8 mouse cellular contexts compared by ENCODE assay signal in genomic region chr14:20347991-20348541, GRCm38 (mm10). TPM values are rescaled to one million over a fixed set of nuclear protein-coding genes. Genes with fewer than 3 reads are reported as not detected.
DNase-seq lines count a peak whose midpoint lies in the region; ATAC-seq and TF ChIP-seq lines count a peak whose summit lies in the region.

Gene Ecd (minus strand): TSS chr14:20348121.
Gene Fam149b (plus strand): TSS chr14:20348162.

- peaks cover 16% of the 10 kb centered on the region for H3K4me1 ChIP-seq in hindbrain, embryonic 10.5 days (replicated peaks)
- H3K4me1 ChIP-seq in lung, postnatal 0 days (ENCODE audit: insufficient read depth, low read depth, low read length): 0 out of 2 replicates have a peak, but pooled peaks cover 3% of the 10 kb centered on the region

- H3K9ac ChIP-seq in lung, postnatal 0 days (replicated peaks; ENCODE audit: low read depth): peak within 1 kb of the TSS; percentile 88

- H3K9me3 ChIP-seq in hindbrain, embryonic 10.5 days: no peaks in the 10 kb centered on the region
- H3K9me3 ChIP-seq in lung, postnatal 0 days (ENCODE audit: low read length): no peaks in the 10 kb centered on the region

- WGBS in hindbrain, embryonic 10.5 days: under 1% methylated on average over 42 of the region's 42 CpGs
- 1% methylated on average over 30 of the region's 42 CpGs for WGBS in lung, postnatal 0 days

- no peak for TF ChIP-seq EP300 in lung, postnatal 0 days (IDR thresholded peaks at IDR 0.05)

- DNase-seq in MN1 (ENCODE audit: low spot score): peak; percentile 97
- DNase-seq in cerebellum, adult 9-10 months: peak; percentile 94
- DNase-seq in hindbrain, embryonic 10.5 days (ENCODE audit: low spot score): peak; percentile 95
- peak; percentile 91 for DNase-seq in layer of hippocampus, adult 9-11 months
- DNase-seq in lung, postnatal 0 days (ENCODE audit: low spot score): peak; percentile 97
- peak; percentile 92 for DNase-seq in ovary, postnatal 14 days (ENCODE audit: low spot score)
- peak; percentile 93 for DNase-seq in thymus, postnatal 14 days

- H3K36me3 ChIP-seq in hindbrain, embryonic 10.5 days: peaks cover 50% of the 10 kb centered on the region
- no peaks in the 10 kb centered on the region for H3K36me3 ChIP-seq in lung, postnatal 0 days (ENCODE audit: insufficient read depth, low read length)

- peak; percentile 67 for TF ChIP-seq CTCF in lung, postnatal 0 days (IDR thresholded peaks at IDR 0.05)

- peak within 1 kb of the TSS; percentile 83 for H3K4me3 ChIP-seq in hindbrain, embryonic 10.5 days
- H3K4me3 ChIP-seq in lung, postnatal 0 days (ENCODE audit: low read depth, low read length): peak within 1 kb of the TSS; percentile 67

- H3K4me2 ChIP-seq in lung, postnatal 0 days (replicated peaks; ENCODE audit: low read depth, low read length): peak within 1 kb of the TSS; percentile 63

- H3K27me3 ChIP-seq in hindbrain, embryonic 10.5 days (ENCODE audit: insufficient read depth, poor library complexity, severe bottlenecking): no peaks in the 10 kb centered on the region
- no peaks in the 10 kb centered on the region for H3K27me3 ChIP-seq in lung, postnatal 0 days (replicated peaks; ENCODE audit: insufficient read depth, low read length)

- H3K27ac ChIP-seq in hindbrain, embryonic 10.5 days: peak within 1 kb of the TSS; percentile 97
- peak within 1 kb of the TSS; percentile 93 for H3K27ac ChIP-seq in lung, postnatal 0 days (ENCODE audit: low read length)

- ATAC-seq in frontal cortex, adult (ENCODE audit: low TSS enrichment): peak; percentile 96
- ATAC-seq in lung, postnatal 0 days: peak; percentile 99

RNA-seq across cellular contexts. Expression of gene Ecd, which starts in this region (rescaled TPM):
- polyA plus RNA-seq in hindbrain, embryonic 10.5 days (2016; fragmentation: Nextera tagmentation; extraction: Ambion mirVana): 64.0 and 71.1 TPM in 2 replicates
- 19.0 and 19.1 TPM in 2 replicates for polyA plus RNA-seq in lung, postnatal 0 days (2015; fragmentation: Nextera tagmentation; extraction: Ambion mirVana)

RNA-seq across cellular contexts. Expression of gene Fam149b, which starts in this region (rescaled TPM):
- 45.0 and 46.7 TPM in 2 replicates for polyA plus RNA-seq in hindbrain, embryonic 10.5 days (2016; fragmentation: Nextera tagmentation; extraction: Ambion mirVana)
- polyA plus RNA-seq in lung, postnatal 0 days (2015; fragmentation: Nextera tagmentation; extraction: Ambion mirVana): 14.7 and 16.9 TPM in 2 replicates

Comparison
In these comparisons a context has a peak if more than half of its experiments do, and no peak if none do; other contexts are left out.
1. Peak in every context shown above with its lines: DNase-seq, ATAC-seq, H3K4me3 ChIP-seq and H3K27ac ChIP-seq.